In genomic region chr4:126967864-126968821, GRCm38 (mm10) we compare ENCODE assay signal across 7 mouse cellular contexts. TPM values are rescaled to one million over a fixed set of nuclear protein-coding genes. Genes with fewer than 3 reads are reported as not detected.
DNase-seq lines count a peak whose midpoint lies in the region; ATAC-seq and TF ChIP-seq lines count a peak whose summit lies in the region.

Zmym4 (minus strand) TSS chr4:126968135.

- no peaks in the 10 kb centered on the region for H3K27me3 ChIP-seq in embryonic facial prominence, embryonic 11.5 days (ENCODE audit: control insufficient read depth, insufficient read depth, low read length)
- no peaks in the 10 kb centered on the region for H3K27me3 ChIP-seq in kidney, adult 2 months (replicated peaks; ENCODE audit: control insufficient read depth, insufficient read depth, low read length)
- no peaks in the 10 kb centered on the region for H3K27me3 ChIP-seq in limb, embryonic 12.5 days
- no peaks in the 10 kb centered on the region for H3K27me3 ChIP-seq in midbrain, embryonic 15.5 days (replicated peaks)
- no peaks in the 10 kb centered on the region for H3K27me3 ChIP-seq in spleen, adult 2 months (ENCODE audit: control insufficient read depth, insufficient read depth, low read length)

- TF ChIP-seq POLR2A in kidney, adult 2 months (IDR thresholded peaks at IDR 0.05; ENCODE audit: low read depth, low read length) = no peak
- TF ChIP-seq POLR2A in spleen, adult 2 months (IDR thresholded peaks at IDR 0.05; ENCODE audit: low read depth, low read length) = no peak

- H3K4me2 ChIP-seq in embryonic facial prominence, embryonic 11.5 days (ENCODE audit: low read depth, low read length) = peak within 1 kb of the TSS; percentile 71
- peak within 1 kb of the TSS; percentile 61 for H3K4me2 ChIP-seq in limb, embryonic 12.5 days
- peak within 1 kb of the TSS; percentile 60 for H3K4me2 ChIP-seq in midbrain, embryonic 15.5 days

- H3K4me1 ChIP-seq in embryonic facial prominence, embryonic 11.5 days (ENCODE audit: control insufficient read depth, insufficient read depth, low read length) = no peaks in the 10 kb centered on the region
- peaks cover 3% of the 10 kb centered on the region; the same call in 1 of the 2 replicates for H3K4me1 ChIP-seq in kidney, adult 2 months (ENCODE audit: control insufficient read depth, insufficient read depth, low read length)
- H3K4me1 ChIP-seq in limb, embryonic 12.5 days (replicated peaks) = peaks cover 5% of the 10 kb centered on the region
- H3K4me1 ChIP-seq in midbrain, embryonic 15.5 days = peaks cover 11% of the 10 kb centered on the region
- H3K4me1 ChIP-seq in spleen, adult 2 months (ENCODE audit: control insufficient read depth, insufficient read depth, insufficient read length) = no peaks in the 10 kb centered on the region

- H3K27ac ChIP-seq in embryonic facial prominence, embryonic 11.5 days (replicated peaks; ENCODE audit: low read depth, low read length) = peak within 1 kb of the TSS; percentile 96
- peak within 1 kb of the TSS; percentile 41 for H3K27ac ChIP-seq in kidney, adult 2 months (ENCODE audit: insufficient read depth, low read depth, low read length)
- peak within 1 kb of the TSS; percentile 99 for H3K27ac ChIP-seq in limb, embryonic 12.5 days
- peak within 1 kb of the TSS; percentile 95 for H3K27ac ChIP-seq in midbrain, embryonic 15.5 days
- peak within 1 kb of the TSS; percentile 58 for H3K27ac ChIP-seq in spleen, adult 2 months (ENCODE audit: insufficient read depth, low read length)

- H3K4me3 ChIP-seq in embryonic facial prominence, embryonic 11.5 days (ENCODE audit: low read depth, low read length) = peak within 1 kb of the TSS; percentile 100
- H3K4me3 ChIP-seq in kidney, adult 2 months (ENCODE audit: insufficient read depth, low read depth, low read length) = peak within 1 kb of the TSS; percentile 79
- H3K4me3 ChIP-seq in limb, embryonic 12.5 days (replicated peaks) = peak within 1 kb of the TSS; percentile 95
- H3K4me3 ChIP-seq in midbrain, embryonic 15.5 days = peak within 1 kb of the TSS; percentile 58
- peak within 1 kb of the TSS; percentile 74 for H3K4me3 ChIP-seq in spleen, adult 2 months (ENCODE audit: extremely low read depth, insufficient read depth, insufficient read length)

- H3K9ac ChIP-seq in embryonic facial prominence, embryonic 11.5 days (replicated peaks; ENCODE audit: low read length) = peak within 1 kb of the TSS; percentile 99
- peak within 1 kb of the TSS; percentile 99 for H3K9ac ChIP-seq in limb, embryonic 12.5 days (replicated peaks)
- peak within 1 kb of the TSS; percentile 73 for H3K9ac ChIP-seq in midbrain, embryonic 15.5 days

- TF ChIP-seq CTCF in kidney, adult 2 months (conservative IDR thresholded peaks at IDR 0.05; ENCODE audit: insufficient read depth, insufficient read length, low read depth, low read length) = no peak
- no peak for TF ChIP-seq CTCF in spleen, adult 2 months (IDR thresholded peaks at IDR 0.05; ENCODE audit: extremely low read depth, insufficient read depth, insufficient read length, insufficient replicate concordance)

- peak; percentile 98 for ATAC-seq in embryonic facial prominence, embryonic 11.5 days (replicated peaks; ENCODE audit: insufficient number of reproducible peaks, low FRiP score, low TSS enrichment, low read depth)
- peak; percentile 93 for ATAC-seq in limb, embryonic 12.5 days (ENCODE audit: insufficient number of reproducible peaks, insufficient read depth, low FRiP score, low TSS enrichment, low read depth)
- peak; percentile 98 for ATAC-seq in midbrain, embryonic 15.5 days (replicated peaks)

- peak; percentile 97 for DNase-seq in adrenal gland, postnatal 14 days
- DNase-seq in embryonic facial prominence, embryonic 11.5 days (ENCODE audit: low spot score) = peak; percentile 98
- peak; percentile 94 to 95 for DNase-seq in heart, adult 18-20 months
- DNase-seq in kidney, adult 2 months = peak; percentile 97
- peak; percentile 82 to 87 for DNase-seq in spleen, adult 2 months (ENCODE audit: low read depth in 1 of 2, low spot score in 2 of 2)

- no peaks in the 10 kb centered on the region for H3K9me3 ChIP-seq in embryonic facial prominence, embryonic 11.5 days (replicated peaks; ENCODE audit: control insufficient read depth, low read length)
- H3K9me3 ChIP-seq in limb, embryonic 12.5 days = no peaks in the 10 kb centered on the region
- no peaks in the 10 kb centered on the region for H3K9me3 ChIP-seq in midbrain, embryonic 15.5 days

- WGBS in embryonic facial prominence, embryonic 11.5 days = 7% methylated on average over 41 of the region's 54 CpGs
- 7% methylated on average over 49 of the region's 54 CpGs for WGBS in kidney, adult 2 months
- 5% methylated on average over 53 of the region's 54 CpGs for WGBS in limb, embryonic 12.5 days
- WGBS in midbrain, embryonic 15.5 days = 7% methylated on average over 42 of the region's 54 CpGs
- WGBS in spleen, adult 2 months = 9% methylated on average over 43 of the region's 54 CpGs

- no peaks in the 10 kb centered on the region for H3K36me3 ChIP-seq in embryonic facial prominence, embryonic 11.5 days (replicated peaks; ENCODE audit: control insufficient read depth, insufficient read depth, low read depth, low read length)
- no peaks in the 10 kb centered on the region for H3K36me3 ChIP-seq in kidney, adult 2 months (ENCODE audit: control insufficient read depth, insufficient read depth, low read length)
- H3K36me3 ChIP-seq in limb, embryonic 12.5 days = peaks cover 5% of the 10 kb centered on the region; the same call in 1 of the 2 replicates
- no peaks in the 10 kb centered on the region for H3K36me3 ChIP-seq in midbrain, embryonic 15.5 days (replicated peaks)
- no peaks in the 10 kb centered on the region for H3K36me3 ChIP-seq in spleen, adult 2 months (ENCODE audit: control insufficient read depth, insufficient read depth, low read length)

RNA-seq across cellular contexts. Expression of gene Zmym4, which starts in this region (rescaled TPM):
- total RNA-seq in adrenal gland, postnatal 14 days (2021) = 37.1 and 40.0 TPM in 2 replicates
- polyA plus RNA-seq in embryonic facial prominence, embryonic 11.5 days (2014; fragmentation: Nextera tagmentation; extraction: Ambion mirVana) = 26.5 and 29.6 TPM in 2 replicates
- 10 to 100 TPM; 20.0 to 23.1 TPM for total RNA-seq in heart, adult 18-20 months (2021)
- 5.2 and 6.0 TPM in 2 replicates for polyA plus RNA-seq in kidney, adult 2 months (2012; rRNA removed)
- polyA plus RNA-seq in limb, embryonic 12.5 days (2016; fragmentation: Nextera tagmentation; extraction: Ambion mirVana) = 34.3 and 39.3 TPM in 2 replicates
- 28.8 and 31.5 TPM in 2 replicates for polyA plus RNA-seq in midbrain, embryonic 15.5 days (2015; fragmentation: Nextera tagmentation; extraction: Ambion mirVana)
- 2.5 TPM in 2 replicates for polyA plus RNA-seq in spleen, adult 2 months (2012; rRNA removed)

Comparison
In these comparisons a context has a peak if more than half of its experiments do, and no peak if none do; other contexts are left out.
1. Peak in every context shown above with its lines: DNase-seq, ATAC-seq, H3K4me3 ChIP-seq and H3K27ac ChIP-seq.
2. H3K27ac ChIP-seq: peak in every context shown above with its lines; median percentile 99 in limb, embryonic 12.5 days; 96 in embryonic facial prominence, embryonic 11.5 days; 95 in midbrain, embryonic 15.5 days; 58 in spleen, adult 2 months; 41 in kidney, adult 2 months.